Mouse (Mus musculus): Measurements from ENCODE around the gene Ncoa1.
"Not testable (repeated sequence)": the region's sequence is repeated elsewhere in the genome, so short reads cannot be mapped to it uniquely, and the experiment has no call there.

Gene Ncoa1

GRCm38 (mm10) chr12:4306712-4307313 is 170.2 kb downstream of the Ncoa1 start:
- no peak for DNase-seq (ENCODE audit: low spot score)

DNA sequence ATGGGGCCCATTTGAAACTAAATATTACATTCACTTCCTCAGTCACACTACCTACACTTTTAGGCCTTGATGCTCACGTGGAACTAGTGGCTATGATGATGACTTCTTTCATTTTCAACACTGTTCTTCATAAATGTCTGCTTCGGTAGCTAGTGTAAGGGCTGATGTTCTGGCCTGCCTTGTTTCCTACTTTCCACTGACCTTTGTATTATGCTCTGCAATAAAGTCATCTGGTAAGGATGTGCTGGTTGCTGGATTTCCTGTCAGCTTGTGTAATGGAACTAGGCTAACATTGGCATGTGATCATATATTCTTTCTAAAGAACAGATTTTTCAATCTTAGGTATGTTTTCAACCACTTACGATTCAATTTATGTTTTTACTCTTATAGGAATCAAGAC is 177.7 kb downstream of the Ncoa1 start:
- no peak for DNase-seq (ENCODE audit: low spot score)

GRCm38 (mm10) chr12:4298626-4299025 is 178.4 kb downstream of the Ncoa1 start:
- no peak for DNase-seq (ENCODE audit: low spot score)

DNA sequence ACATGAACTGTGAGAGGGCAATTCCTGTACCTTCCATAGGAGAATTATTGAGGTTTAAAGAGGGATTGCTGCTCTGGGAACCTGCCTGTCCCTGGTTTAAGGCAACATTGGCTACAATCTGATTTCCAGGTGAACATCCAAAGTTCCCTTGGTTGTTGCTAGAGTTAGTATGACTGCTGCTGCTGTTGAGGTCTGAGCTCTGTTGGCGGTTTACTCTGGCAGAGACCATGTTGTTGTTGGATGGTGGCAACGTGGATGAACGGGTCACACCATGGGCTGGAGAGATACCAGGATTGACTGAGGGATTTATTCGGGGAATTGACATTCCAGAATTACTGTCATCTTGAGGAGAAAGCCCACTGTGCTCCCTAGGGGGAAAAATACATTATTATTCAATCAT is 181.1 kb downstream of the Ncoa1 start:
- no peak for DNase-seq (ENCODE audit: low spot score)

DNA sequence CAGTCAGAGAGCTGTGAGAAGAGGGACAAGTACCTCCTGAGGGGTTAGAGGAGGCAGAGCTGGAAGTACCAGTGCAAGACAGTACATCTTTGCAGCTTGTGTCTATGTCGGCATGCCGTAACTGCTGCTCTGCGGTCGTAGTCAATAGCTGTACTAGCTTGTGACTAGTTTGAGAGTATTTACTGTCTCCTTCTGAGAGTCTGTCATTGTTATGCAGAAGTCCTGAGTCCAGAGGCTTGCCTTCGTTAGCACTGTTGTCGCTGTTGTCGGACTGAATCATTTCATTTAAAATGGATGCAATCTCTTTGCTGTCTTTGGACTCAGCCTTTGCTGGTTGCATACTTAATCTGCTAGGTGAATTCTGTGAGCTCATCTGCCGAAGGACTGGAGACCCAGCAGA is 181.7 kb downstream of the Ncoa1 start:
- DNase-seq (ENCODE audit: low spot score): no peak

DNA sequence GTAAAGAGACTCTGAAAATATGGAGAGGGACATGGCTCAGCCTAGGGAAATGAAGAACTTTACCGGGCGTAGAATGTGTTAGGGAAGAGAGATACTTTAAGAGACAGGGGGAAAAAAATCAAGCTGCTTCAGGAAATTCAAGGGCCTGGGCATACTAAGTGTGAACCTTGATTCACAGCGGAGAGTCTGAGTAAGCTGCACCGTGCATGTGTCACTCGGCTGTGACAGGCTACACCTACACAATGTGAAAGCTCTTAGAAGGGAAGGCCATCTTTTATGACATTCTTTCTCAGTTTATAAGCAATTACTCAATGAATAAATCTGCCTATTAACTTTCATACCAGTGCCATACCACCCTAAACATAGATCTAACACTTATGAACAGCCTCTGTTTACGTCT is 183.2 kb downstream of the Ncoa1 start:
- no peak for DNase-seq (ENCODE audit: low spot score)

- DNase-seq (ENCODE audit: low spot score): no peak
Observed at GRCm38 (mm10) chr12:4285186-4285585, 191.8 kb downstream of the Ncoa1 start.

DNA sequence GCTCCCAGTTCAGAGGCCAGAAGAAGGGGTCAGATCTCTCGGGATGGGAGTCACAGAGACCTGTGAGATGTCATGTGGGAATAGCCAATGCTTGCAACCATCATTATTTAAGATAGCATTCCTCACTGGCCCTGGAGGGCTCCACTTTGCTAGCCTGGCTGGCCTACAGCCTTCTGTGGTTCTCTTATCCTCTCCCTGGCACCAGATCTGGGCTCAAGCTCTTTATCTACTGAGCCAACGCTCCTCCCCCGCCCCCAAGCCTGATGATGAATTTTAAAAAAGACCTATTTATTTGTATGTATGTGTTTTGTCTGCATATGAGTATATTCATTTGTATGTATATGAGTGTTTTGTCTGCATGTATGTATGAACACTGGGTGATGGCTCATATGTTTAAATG is 197.1 kb downstream of the Ncoa1 start:
- no peak for DNase-seq (ENCODE audit: low spot score)

GRCm38 (mm10) chr12:4278978-4279755 is 197.8 kb downstream of the Ncoa1 start:
- no peak for DNase-seq (ENCODE audit: low spot score)

GRCm38 (mm10) chr12:4271078-4271477 is 205.9 kb downstream of the Ncoa1 start:
- no peak for DNase-seq (ENCODE audit: low spot score)

DNA sequence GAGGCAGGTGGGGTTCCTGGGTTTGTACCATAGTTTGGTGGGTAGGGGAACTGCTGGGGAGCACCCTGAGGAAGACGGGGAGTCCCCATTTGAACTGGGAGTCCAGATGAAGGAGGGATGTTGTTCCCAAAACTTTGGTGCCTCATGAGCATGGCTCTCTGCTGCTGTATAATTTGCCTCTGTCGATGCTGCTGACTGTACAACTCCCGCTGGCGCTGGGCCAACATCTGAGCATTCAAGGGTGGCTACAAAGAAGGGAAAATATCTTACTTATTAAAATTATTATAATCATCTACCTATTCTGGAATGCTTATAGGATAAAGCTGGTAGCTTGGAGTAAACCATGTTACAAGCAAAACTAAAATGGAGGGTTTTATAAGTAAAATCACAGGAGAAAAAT is 209.2 kb downstream of the Ncoa1 start:
- no peak for DNase-seq (ENCODE audit: low spot score)

GRCm38 (mm10) chr12:4252742-4253655 is 224.0 kb downstream of the Ncoa1 start:
- no peak for DNase-seq (ENCODE audit: low spot score)

- DNase-seq (ENCODE audit: low spot score): no peak
Observed at GRCm38 (mm10) chr12:4249786-4250185, 227.2 kb downstream of the Ncoa1 start.

- DNase-seq (ENCODE audit: low spot score): no peak
Observed at GRCm38 (mm10) chr12:4245742-4246141, 231.2 kb downstream of the Ncoa1 start.

DNA sequence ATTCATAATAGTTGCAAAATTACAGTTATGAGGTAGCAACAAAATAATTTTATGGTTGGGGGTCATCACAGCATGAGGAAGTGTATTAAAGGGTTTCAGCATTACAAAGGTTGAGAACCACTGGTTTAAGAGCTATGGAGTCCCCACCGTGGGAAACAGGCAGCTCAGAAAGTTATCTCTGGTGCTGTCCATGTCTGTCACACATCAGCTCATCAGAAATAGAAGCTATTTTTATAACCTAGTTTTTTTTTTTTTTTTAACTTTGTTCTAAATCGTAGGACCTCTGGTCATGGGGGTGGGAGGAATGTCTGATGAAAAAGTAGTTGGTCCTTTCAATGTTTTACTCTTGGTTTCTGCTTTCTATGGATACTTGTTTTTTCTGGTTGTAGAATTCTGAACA is 233.2 kb downstream of the Ncoa1 start:
- DNase-seq (ENCODE audit: low spot score): no peak

- not testable (repeated sequence) for DNase-seq (ENCODE audit: low spot score)
Observed at GRCm38 (mm10) chr12:4240281-4240680, 236.7 kb downstream of the Ncoa1 start.

DNA sequence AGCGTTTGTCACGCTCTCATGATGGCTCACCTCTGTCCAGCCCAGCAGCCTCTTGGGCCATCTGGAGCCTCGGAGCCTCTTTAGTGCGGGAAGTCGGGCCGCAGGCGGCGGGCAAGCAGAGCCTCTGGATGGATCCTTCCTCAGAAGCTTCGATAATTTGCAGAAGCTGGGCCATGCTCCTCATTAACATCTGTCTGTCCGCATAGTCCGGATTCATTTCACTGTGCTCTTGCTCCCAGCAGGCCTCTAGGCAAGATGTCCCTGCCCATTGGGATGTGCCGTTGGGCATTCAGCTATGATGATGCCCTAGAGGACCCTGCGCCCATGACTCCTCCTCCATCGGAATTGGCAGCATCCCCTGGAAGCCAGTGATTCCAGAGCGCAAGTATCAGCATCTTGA is 239.5 kb downstream of the Ncoa1 start:
- DNase-seq (ENCODE audit: low spot score): no peak

DNA sequence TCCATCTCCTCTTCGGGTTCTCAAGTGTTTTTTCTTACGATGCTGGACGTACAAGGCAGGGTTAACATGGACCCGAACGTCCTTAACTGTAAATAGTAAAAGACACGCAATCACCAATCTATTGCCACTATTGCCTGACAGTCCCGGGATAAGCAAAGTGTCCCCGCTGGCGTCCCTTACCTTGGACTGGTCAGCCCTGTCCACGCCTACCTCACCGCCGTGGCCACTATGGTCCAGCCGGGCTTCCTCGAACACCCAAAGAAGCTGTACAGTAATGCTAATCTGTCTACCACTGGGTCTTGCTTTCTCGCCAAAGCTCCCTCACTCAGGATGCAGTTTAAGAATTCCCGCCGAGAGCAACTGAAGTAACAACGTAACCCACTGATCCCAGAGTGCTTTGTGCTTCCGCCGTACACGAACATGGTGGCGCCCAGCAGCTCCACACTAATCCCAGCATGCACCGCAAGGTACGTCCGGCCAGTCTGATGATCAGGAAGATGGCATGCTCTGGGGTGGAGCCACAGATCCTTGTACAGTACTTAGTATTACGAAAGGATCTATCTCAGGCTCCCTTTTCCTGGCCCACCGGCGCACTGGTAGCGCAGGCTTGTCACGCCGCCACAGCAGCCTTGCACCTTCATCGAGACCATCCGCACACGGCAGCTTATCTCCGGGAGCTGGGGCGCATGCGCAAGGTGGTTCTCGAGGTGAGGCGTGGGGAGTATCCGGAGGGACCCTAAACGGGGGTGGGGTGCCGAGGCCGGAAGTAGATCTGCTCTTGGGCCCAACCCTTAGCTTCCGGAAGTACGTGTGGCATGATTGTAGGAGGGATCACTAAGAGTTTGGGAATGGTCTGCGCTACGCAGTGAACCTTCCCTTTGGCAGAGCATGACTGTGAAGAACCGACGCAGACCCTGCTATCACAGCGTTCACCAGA is 243.1 kb downstream of the Ncoa1 start, which contains the start of the genes Ptrhd1 and Cenpo:
Gene Ptrhd1, plus strand, starts transcription at position 456 of the 937 bp plus-strand sequence.
Gene Cenpo, minus strand, starts transcription at position 723 of the 937 bp plus-strand sequence.
- peak; percentile 89 for DNase-seq (ENCODE audit: low spot score)

GRCm38 (mm10) chr12:4232777-4233176 is 244.2 kb downstream of the Ncoa1 start:
- no peak for DNase-seq (ENCODE audit: low spot score)

DNA sequence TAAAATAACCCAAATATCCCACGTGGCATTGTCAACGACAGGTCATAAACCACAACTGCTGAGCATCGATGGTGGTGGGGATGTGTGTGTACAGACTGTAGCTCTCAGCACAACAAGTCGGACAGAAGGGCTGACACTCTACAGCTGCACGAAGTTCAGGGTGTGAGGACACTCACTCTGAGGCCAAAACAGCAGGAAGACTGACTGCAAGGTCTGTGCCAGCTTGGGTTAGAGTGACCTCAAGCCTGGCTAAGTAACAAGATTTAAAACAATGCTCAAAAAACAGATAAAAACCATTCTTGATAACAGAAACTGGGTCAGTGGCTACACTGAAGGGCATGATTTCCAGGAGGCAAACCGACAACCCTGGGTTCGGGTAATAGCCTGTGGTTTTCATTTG is 246.8 kb downstream of the Ncoa1 start:
- no peak for DNase-seq (ENCODE audit: low spot score)

- DNase-seq (ENCODE audit: low spot score): no peak
Observed at GRCm38 (mm10) chr12:4212908-4213307, 264.1 kb downstream of the Ncoa1 start.

Data from ovary, postnatal 10 days (tissue).